Mouse (Mus musculus): ENCODE measurements around the gene D1Pas1. TPM values are rescaled to one million over a fixed set of nuclear protein-coding genes. Genes with fewer than 3 reads are reported as not detected.

D1Pas1 gene
- 0.11 and 0.14 TPM in 2 replicates for polyA plus RNA-seq (2014; fragmentation: Nextera tagmentation; extraction: Ambion mirVana)

GRCm38 (mm10) chr1:186967201-186967812 lies at the start of gene D1Pas1:
Gene D1Pas1, plus strand, starts transcription at chr1:186967416.
- H3K9me3 ChIP-seq (ENCODE audit: control insufficient read depth, low read length) = peaks cover 8% of the 10 kb centered on the region; the same call in 1 of the 2 replicates
- H3K4me3 ChIP-seq (ENCODE audit: low read depth, low read length) = no peak within 1 kb of the TSS
- H3K27me3 ChIP-seq (ENCODE audit: control insufficient read depth, insufficient read depth, low read length) = no peaks in the 10 kb centered on the region
- no peak within 1 kb of the TSS for H3K27ac ChIP-seq (replicated peaks; ENCODE audit: low read depth, low read length)
- DNase-seq (ENCODE audit: low spot score) (no peak), ATAC-seq (ENCODE audit: insufficient number of reproducible peaks, low FRiP score, low TSS enrichment, low read depth) (no peak)
- 75% methylated on average over 53 of the region's 53 CpGs for WGBS
- no peaks in the 10 kb centered on the region for H3K36me3 ChIP-seq (ENCODE audit: control insufficient read depth, insufficient read depth, low read length)
- H3K4me1 ChIP-seq (ENCODE audit: control insufficient read depth, insufficient read depth, low read length) = no peaks in the 10 kb centered on the region
- H3K9ac ChIP-seq (ENCODE audit: low read length) = no peak within 1 kb of the TSS
- no peak within 1 kb of the TSS for H3K4me2 ChIP-seq (ENCODE audit: low read depth, severe bottlenecking)

- 44% methylated on average over 17 of the region's 17 CpGs for WGBS
- Histone ChIP-seq H3K9ac (ENCODE audit: low read length) (no peak overlapping the region), H3K4me2 (ENCODE audit: low read depth, severe bottlenecking) (no peak overlapping the region), H3K9me3 (ENCODE audit: control insufficient read depth, low read length) (no peaks in the 10 kb centered on the region), H3K36me3 (ENCODE audit: control insufficient read depth, insufficient read depth, low read length) (no peaks in the 10 kb centered on the region), H3K4me3 (ENCODE audit: low read depth, low read length) (no peak overlapping the region), H3K4me1 (ENCODE audit: control insufficient read depth, insufficient read depth, low read length) (no peaks in the 10 kb centered on the region), H3K27ac (replicated peaks; ENCODE audit: low read depth, low read length) (no peak overlapping the region), H3K27me3 (ENCODE audit: control insufficient read depth, insufficient read depth, low read length) (no peaks in the 10 kb centered on the region)
- DNase-seq (ENCODE audit: low spot score) = no peak
- no peak for ATAC-seq (ENCODE audit: insufficient number of reproducible peaks, low FRiP score, low TSS enrichment, low read depth)
These were observed 44.5 kb upstream of the D1Pas1 start for GRCm38 (mm10) chr1:186922489-186923370.

DNA sequence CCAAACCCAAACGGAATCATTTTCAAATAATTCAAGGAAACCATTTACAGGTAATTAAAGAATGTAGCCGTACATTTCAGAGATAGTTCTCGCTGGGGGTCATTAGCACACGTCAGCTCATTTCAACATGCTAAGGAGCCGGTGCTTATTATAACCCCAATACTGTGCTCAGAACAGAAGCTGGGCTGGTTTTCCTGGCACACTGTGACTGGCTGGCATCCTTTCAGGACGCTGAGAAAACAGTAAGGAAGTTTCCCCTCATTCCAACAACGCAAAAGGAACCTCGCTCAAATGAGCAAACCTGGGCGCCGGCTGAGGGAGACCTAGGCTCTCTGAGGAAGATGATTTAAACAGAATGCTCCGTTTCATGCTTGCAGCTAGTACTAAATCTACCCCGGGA lies 43.2 kb upstream of the D1Pas1 start:
- H3K4me3 ChIP-seq (ENCODE audit: low read depth, low read length) = no peak overlapping the region
- no peak overlapping the region for H3K27ac ChIP-seq (replicated peaks; ENCODE audit: low read depth, low read length)
- H3K9ac ChIP-seq (ENCODE audit: low read length) = no peak overlapping the region
- 69% methylated on average over 12 of the region's 12 CpGs for WGBS
- DNase-seq (ENCODE audit: low spot score) = no peak
- no peaks in the 10 kb centered on the region for H3K4me1 ChIP-seq (ENCODE audit: control insufficient read depth, insufficient read depth, low read length)
- no peaks in the 10 kb centered on the region for H3K36me3 ChIP-seq (ENCODE audit: control insufficient read depth, insufficient read depth, low read length)
- no peak for ATAC-seq (ENCODE audit: insufficient number of reproducible peaks, low FRiP score, low TSS enrichment, low read depth)
- no peaks in the 10 kb centered on the region for H3K9me3 ChIP-seq (ENCODE audit: control insufficient read depth, low read length)
- no peaks in the 10 kb centered on the region for H3K27me3 ChIP-seq (ENCODE audit: control insufficient read depth, insufficient read depth, low read length)
- no peak overlapping the region for H3K4me2 ChIP-seq (ENCODE audit: low read depth, severe bottlenecking)

GRCm38 (mm10) chr1:186925411-186925810 lies 41.8 kb upstream of the D1Pas1 start:
- WGBS = 71% methylated on average over 9 of the region's 9 CpGs
- Histone ChIP-seq H3K36me3 (ENCODE audit: control insufficient read depth, insufficient read depth, low read length) (no peaks in the 10 kb centered on the region), H3K27me3 (ENCODE audit: control insufficient read depth, insufficient read depth, low read length) (no peaks in the 10 kb centered on the region), H3K27ac (replicated peaks; ENCODE audit: low read depth, low read length) (no peak overlapping the region), H3K9ac (ENCODE audit: low read length) (no peak overlapping the region), H3K9me3 (ENCODE audit: control insufficient read depth, low read length) (no peaks in the 10 kb centered on the region), H3K4me2 (ENCODE audit: low read depth, severe bottlenecking) (no peak overlapping the region), H3K4me1 (ENCODE audit: control insufficient read depth, insufficient read depth, low read length) (no peaks in the 10 kb centered on the region), H3K4me3 (ENCODE audit: low read depth, low read length) (no peak overlapping the region)
- ATAC-seq (ENCODE audit: insufficient number of reproducible peaks, low FRiP score, low TSS enrichment, low read depth) (no peak), DNase-seq (ENCODE audit: low spot score) (no peak)

DNA sequence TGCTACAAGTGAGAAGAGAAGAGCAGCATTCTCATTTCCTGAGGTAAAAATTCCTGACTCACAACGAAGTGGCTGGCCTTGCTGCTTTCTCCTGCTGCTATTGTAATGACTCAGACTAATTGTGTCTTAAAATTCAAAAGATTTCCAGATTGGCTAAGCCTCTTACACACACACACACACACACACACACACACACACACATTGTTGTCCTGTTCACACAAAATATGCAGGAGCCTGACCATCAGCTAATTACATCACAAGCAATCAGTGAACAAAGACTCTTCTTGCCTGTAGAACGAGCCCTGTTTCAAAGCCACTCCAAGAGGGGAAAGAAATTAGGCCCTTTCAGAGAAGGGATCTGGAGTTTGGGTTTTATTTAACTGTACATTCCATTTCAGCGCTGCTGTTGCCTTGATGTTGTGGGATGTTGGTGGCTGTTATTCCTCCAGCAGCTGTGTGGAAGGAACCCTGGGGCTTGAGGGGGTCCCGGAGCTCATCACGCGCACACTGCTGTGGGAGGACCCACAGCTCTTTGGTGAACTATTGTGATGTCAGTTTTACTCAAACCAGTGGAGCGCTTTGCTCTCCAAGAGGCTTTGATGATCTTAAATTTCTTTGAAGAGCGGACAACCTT lies 40.8 kb upstream of the D1Pas1 start:
- no peaks in the 10 kb centered on the region for H3K27me3 ChIP-seq (ENCODE audit: control insufficient read depth, insufficient read depth, low read length)
- 64% methylated on average over 8 of the region's 8 CpGs for WGBS
- H3K9me3 ChIP-seq (ENCODE audit: control insufficient read depth, low read length) = no peaks in the 10 kb centered on the region
- no peaks in the 10 kb centered on the region for H3K36me3 ChIP-seq (ENCODE audit: control insufficient read depth, insufficient read depth, low read length)
- ATAC-seq (ENCODE audit: insufficient number of reproducible peaks, low FRiP score, low TSS enrichment, low read depth) (no peak), DNase-seq (ENCODE audit: low spot score) (no peak)
- no peak overlapping the region for H3K27ac ChIP-seq (replicated peaks; ENCODE audit: low read depth, low read length)
- H3K4me3 ChIP-seq (ENCODE audit: low read depth, low read length) = no peak overlapping the region
- H3K9ac ChIP-seq (ENCODE audit: low read length) = no peak overlapping the region
- no peaks in the 10 kb centered on the region for H3K4me1 ChIP-seq (ENCODE audit: control insufficient read depth, insufficient read depth, low read length)
- H3K4me2 ChIP-seq (ENCODE audit: low read depth, severe bottlenecking) = no peak overlapping the region

DNA sequence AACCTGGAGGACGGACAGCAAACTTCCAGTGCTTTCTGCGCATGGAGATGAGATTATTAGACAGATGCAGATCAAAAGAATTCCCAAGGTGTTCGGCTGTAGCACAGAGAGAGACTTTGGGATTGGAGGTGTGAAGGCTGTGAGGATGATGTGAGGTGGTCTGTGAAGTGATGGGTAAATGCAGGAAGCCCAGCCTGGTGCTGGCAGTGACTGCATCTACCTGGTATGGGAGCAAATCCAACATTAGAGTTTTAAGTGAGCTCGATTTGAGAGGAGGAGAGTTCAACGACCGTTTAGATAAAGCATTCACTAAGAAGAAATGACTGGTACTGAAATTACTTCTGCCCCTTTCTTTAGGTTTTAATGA lies 40.3 kb upstream of the D1Pas1 start:
- Histone ChIP-seq H3K9me3 (ENCODE audit: control insufficient read depth, low read length) (no peaks in the 10 kb centered on the region), H3K27me3 (ENCODE audit: control insufficient read depth, insufficient read depth, low read length) (no peaks in the 10 kb centered on the region), H3K4me3 (ENCODE audit: low read depth, low read length) (no peak overlapping the region), H3K4me2 (ENCODE audit: low read depth, severe bottlenecking) (no peak overlapping the region), H3K36me3 (ENCODE audit: control insufficient read depth, insufficient read depth, low read length) (no peaks in the 10 kb centered on the region), H3K27ac (replicated peaks; ENCODE audit: low read depth, low read length) (no peak overlapping the region), H3K4me1 (ENCODE audit: control insufficient read depth, insufficient read depth, low read length) (no peaks in the 10 kb centered on the region), H3K9ac (ENCODE audit: low read length) (no peak overlapping the region)
- WGBS = 80% methylated on average over 6 of the region's 6 CpGs
- DNase-seq (ENCODE audit: low spot score) (no peak), ATAC-seq (ENCODE audit: insufficient number of reproducible peaks, low FRiP score, low TSS enrichment, low read depth) (no peak)

DNA sequence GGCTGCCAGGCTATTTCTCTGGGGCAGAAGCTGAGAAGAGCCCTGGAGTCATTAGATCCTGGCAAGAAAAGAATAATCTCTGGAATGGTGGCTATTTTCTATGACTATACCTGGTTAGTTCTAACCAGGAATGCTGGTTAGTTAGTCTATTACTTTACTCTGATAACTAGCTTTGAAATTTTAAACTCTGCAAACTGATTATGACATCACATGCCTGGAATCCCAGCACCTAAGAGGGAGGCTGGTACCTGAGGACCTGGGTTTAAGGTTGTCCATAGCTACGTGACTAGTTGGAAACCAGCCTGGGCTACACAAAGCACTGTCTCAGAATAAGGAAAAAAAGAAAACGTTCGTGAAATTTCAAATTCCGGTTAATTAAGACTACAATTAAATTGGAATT lies 39.7 kb upstream of the D1Pas1 start:
- ATAC-seq (ENCODE audit: insufficient number of reproducible peaks, low FRiP score, low TSS enrichment, low read depth) = no peak
- WGBS = 78% methylated on average over 4 of the region's 4 CpGs

DNA sequence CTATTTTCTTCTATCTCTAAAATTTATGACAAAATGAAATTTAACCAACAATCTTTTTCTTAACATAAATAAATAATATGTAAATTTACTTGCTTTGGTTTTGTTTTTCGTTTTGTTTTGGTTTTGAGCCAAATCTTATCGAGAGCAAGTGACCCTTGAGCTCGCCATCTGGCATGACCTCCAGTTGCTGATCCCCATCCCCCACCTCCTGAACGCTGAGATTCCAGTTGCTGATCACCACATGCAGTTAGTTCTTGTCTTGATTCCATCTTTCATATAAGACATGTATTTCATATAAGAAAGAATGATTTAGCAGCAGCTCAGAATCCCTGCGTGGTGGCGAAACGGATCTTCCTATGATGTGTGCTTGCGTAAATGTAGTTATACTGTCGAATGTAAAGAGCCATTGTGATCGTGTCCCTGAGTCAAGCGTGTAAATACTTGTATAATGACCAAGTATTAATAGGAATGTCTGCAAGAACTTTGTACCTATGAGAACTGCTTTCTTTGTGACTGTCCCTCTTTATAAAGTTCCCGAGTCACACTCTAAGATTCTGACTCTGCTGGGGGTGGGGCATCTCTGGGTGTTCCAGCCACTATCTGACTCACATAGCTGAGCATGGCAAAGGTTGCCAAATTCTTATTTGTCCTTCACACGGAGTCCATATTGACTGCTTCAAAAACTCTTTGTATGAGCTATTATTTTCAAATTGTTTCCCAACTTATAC lies 36.9 kb upstream of the D1Pas1 start:
- Histone ChIP-seq H3K4me2 (ENCODE audit: low read depth, severe bottlenecking) (no peak overlapping the region), H3K4me3 (ENCODE audit: low read depth, low read length) (no peak overlapping the region), H3K9me3 (ENCODE audit: control insufficient read depth, low read length) (no peaks in the 10 kb centered on the region), H3K4me1 (ENCODE audit: control insufficient read depth, insufficient read depth, low read length) (no peaks in the 10 kb centered on the region), H3K27me3 (ENCODE audit: control insufficient read depth, insufficient read depth, low read length) (no peaks in the 10 kb centered on the region), H3K9ac (ENCODE audit: low read length) (no peak overlapping the region), H3K27ac (replicated peaks; ENCODE audit: low read depth, low read length) (no peak overlapping the region), H3K36me3 (ENCODE audit: control insufficient read depth, insufficient read depth, low read length) (no peaks in the 10 kb centered on the region)
- DNase-seq (ENCODE audit: low spot score) (no peak), ATAC-seq (ENCODE audit: insufficient number of reproducible peaks, low FRiP score, low TSS enrichment, low read depth) (no peak)
- WGBS = 86% methylated on average over 13 of the region's 13 CpGs

More for the DNA sequence above, 39.7 kb upstream of the D1Pas1 start:
- no peak overlapping the region for H3K4me2 ChIP-seq (ENCODE audit: low read depth, severe bottlenecking)
- H3K4me3 ChIP-seq (ENCODE audit: low read depth, low read length) = no peak overlapping the region
- no peaks in the 10 kb centered on the region for H3K27me3 ChIP-seq (ENCODE audit: control insufficient read depth, insufficient read depth, low read length)
- no peak overlapping the region for H3K27ac ChIP-seq (replicated peaks; ENCODE audit: low read depth, low read length)
- H3K9ac ChIP-seq (ENCODE audit: low read length) = no peak overlapping the region
- H3K9me3 ChIP-seq (ENCODE audit: control insufficient read depth, low read length) = no peaks in the 10 kb centered on the region
- H3K4me1 ChIP-seq (ENCODE audit: control insufficient read depth, insufficient read depth, low read length) = no peaks in the 10 kb centered on the region
- no peak for DNase-seq (ENCODE audit: low spot score)
- H3K36me3 ChIP-seq (ENCODE audit: control insufficient read depth, insufficient read depth, low read length) = no peaks in the 10 kb centered on the region

All from limb, embryonic 11.5 days (tissue).